Mouse (Mus musculus): ENCODE measurements around the gene Mfsd12. TPM values are rescaled to one million over a fixed set of nuclear protein-coding genes. Genes with fewer than 3 reads are reported as not detected.

Gene Mfsd12
- polyA plus RNA-seq, 1 experiment: 21.7 TPM

DNA sequence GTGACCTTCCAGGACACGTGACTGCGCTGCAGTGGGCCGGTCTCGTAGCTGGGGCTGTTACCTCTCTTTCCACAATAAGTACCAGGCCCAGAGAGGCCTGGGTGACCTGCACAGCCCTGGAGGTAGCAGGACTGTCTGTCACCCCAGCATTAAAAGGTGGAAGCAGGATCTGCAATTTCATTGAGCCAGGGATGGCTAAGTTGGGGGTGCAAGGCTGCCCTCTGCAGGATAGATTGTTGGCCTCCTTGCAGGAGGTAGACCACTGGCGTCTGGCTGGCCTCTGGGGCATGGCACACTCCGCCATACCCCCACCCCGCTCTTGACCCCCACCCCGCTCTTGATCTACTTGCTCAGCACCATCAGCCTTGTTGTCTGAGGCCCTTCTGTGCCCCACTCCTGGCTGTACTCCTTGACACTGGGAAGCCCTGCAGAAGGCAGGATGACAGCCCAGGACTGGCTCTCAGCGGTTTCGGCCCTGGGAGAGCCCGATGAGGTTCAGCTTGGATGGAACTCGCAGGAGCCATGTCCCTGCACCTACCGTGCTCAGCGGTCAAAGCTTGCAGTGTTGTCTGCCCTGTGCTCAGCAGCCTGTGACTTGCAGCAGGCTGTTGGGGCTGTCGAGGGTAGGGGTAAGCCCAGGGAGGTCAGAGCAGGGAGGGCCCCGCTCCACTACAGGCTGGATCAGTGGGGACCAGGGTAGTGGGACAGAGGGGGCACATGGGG, 40.8 kb upstream of the Mfsd12 start:
- Histone ChIP-seq H3K4me2 (ENCODE audit: low read depth) (no peak overlapping the region), H3K79me2 (ENCODE audit: control insufficient read depth, insufficient read depth) (peaks cover 2% of the 10 kb centered on the region), H3K27me3 (ENCODE audit: control insufficient read depth, insufficient read depth, insufficient read length) (no peaks in the 10 kb centered on the region), H3K36me3 (ENCODE audit: control insufficient read depth, insufficient read depth) (no peaks in the 10 kb centered on the region), H3K4me3 (no peak overlapping the region), H3ac (ENCODE audit: control insufficient read depth, insufficient read length) (no peak overlapping the region)
- TF ChIP-seq TCF12 (IDR thresholded peaks at IDR 0.05; ENCODE audit: insufficient read depth, poor library complexity, severe bottlenecking) (no peak), POLR2AphosphoS2 (IDR thresholded peaks at IDR 0.05; ENCODE audit: insufficient read length, low read depth) (no peak), CEBPB (IDR thresholded peaks at IDR 0.05; ENCODE audit: insufficient read depth, poor library complexity, severe bottlenecking) (no peak), MYOG (IDR thresholded peaks at IDR 0.05; ENCODE audit: control insufficient read depth in 1 of 3, insufficient read depth in 1 of 3, insufficient read length in 2 of 3, low read depth in 2 of 3) (no peak)

DNA sequence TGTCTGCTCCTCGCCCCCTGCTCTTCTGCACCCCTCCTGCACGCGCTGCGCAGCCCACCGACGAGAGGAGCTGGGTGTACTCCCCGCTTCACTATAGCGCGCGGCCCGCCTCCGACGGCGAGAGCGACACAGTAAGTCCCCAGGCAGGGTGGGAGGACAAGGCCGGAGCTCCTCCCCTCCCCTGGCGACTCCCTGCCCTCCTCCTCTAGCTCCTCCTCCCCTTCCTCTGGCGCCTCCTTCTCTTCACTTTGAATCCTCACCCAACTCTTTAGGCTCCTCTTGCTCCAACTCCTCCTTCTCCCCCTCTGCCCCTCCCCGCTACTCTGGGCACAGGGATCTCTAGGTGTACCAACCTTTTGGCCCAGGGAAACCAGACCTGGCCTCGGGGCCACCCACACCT, 40.0 kb upstream of the Mfsd12 start:
- no peaks in the 10 kb centered on the region for H3K27me3 ChIP-seq (ENCODE audit: control insufficient read depth, insufficient read depth, insufficient read length)
- no peaks in the 10 kb centered on the region for H3K36me3 ChIP-seq (ENCODE audit: control insufficient read depth, insufficient read depth)

DNA sequence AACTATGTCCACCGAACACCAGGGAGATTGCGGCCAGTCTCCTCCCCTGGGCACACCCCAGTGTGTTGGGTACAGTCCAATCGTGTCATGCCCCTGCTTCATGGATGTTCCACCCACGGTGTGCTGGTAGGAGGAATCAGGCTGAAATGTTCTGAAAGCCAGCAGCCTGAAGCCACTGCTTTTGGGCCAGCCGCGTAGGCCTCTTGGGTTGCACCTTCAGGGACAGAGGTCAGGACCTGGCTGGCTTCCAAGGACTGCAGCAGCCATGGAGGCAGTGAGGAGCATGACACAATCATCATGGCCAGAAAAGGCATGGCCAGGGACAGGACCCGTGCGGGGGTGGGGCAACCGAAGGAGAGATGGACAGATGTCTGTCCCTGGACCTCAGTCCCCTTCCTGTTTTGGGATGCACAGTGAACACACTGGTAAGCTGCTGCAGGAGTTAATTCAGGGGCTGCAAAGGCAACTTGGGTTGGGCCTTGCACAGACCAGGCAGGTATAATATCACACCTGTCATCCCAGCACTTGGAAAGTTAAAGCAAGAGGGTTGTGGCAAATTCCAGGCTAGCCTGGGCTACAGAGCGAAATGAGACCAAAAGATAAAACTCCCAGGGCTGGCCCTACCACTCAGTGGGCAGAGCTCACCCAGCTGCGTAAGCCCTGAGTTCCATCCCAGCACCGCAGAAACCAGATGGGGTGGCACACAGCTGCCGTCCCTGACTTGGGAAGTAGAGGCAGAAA, 38.5 kb upstream of the Mfsd12 start:
- H3K4me2 ChIP-seq (ENCODE audit: low read depth): peak overlapping the region; percentile 100
- H3K4me3 ChIP-seq: peak overlapping the region; percentile 69
- TF ChIP-seq REST (IDR thresholded peaks at IDR 0.05; ENCODE audit: insufficient read depth, insufficient read length) (no peak), E2F4 (IDR thresholded peaks at IDR 0.05; ENCODE audit: insufficient read depth) (no peak), POLR2A (IDR thresholded peaks at IDR 0.05; ENCODE audit: insufficient read length, low read depth) (no peak), CEBPB (IDR thresholded peaks at IDR 0.05; ENCODE audit: insufficient read depth, poor library complexity, severe bottlenecking) (no peak), MAX (IDR thresholded peaks at IDR 0.05; ENCODE audit: low read depth) (no peak), POLR2AphosphoS2 (IDR thresholded peaks at IDR 0.05; ENCODE audit: insufficient read length, low read depth) (no peak), USF1 (IDR thresholded peaks at IDR 0.05; ENCODE audit: low read depth) (no peak), MYOG (IDR thresholded peaks at IDR 0.05; ENCODE audit: control insufficient read depth in 1 of 3, insufficient read depth in 1 of 3, insufficient read length in 2 of 3, low read depth in 2 of 3) (no peak), MYOD1 (IDR thresholded peaks at IDR 0.05; ENCODE audit: control insufficient read depth in 1 of 3, insufficient read length in 2 of 3, low read depth in 2 of 3) (no peak), TCF12 (IDR thresholded peaks at IDR 0.05; ENCODE audit: insufficient read depth, poor library complexity, severe bottlenecking) (no peak), TCF3 (IDR thresholded peaks at IDR 0.05; ENCODE audit: insufficient read length, low read depth) (no peak), SRF (IDR thresholded peaks at IDR 0.05; ENCODE audit: control insufficient read depth, insufficient read length, low read depth) (no peak)
- H3ac ChIP-seq (ENCODE audit: control insufficient read depth, insufficient read length): no peak overlapping the region
- peaks cover 19% of the 10 kb centered on the region for H3K79me2 ChIP-seq (ENCODE audit: control insufficient read depth, insufficient read depth)
- no peaks in the 10 kb centered on the region for H3K36me3 ChIP-seq (ENCODE audit: control insufficient read depth, insufficient read depth)
- H3K27me3 ChIP-seq (ENCODE audit: control insufficient read depth, insufficient read depth, insufficient read length): no peaks in the 10 kb centered on the region

More for the DNA sequence above, 40.0 kb upstream of the Mfsd12 start:
- no peak overlapping the region for H3K4me2 ChIP-seq (ENCODE audit: low read depth)
- TF ChIP-seq TCF3 (IDR thresholded peaks at IDR 0.05; ENCODE audit: insufficient read length, low read depth): no peak
- TF ChIP-seq MYOG (IDR thresholded peaks at IDR 0.05; ENCODE audit: control insufficient read depth in 1 of 3, insufficient read depth in 1 of 3, insufficient read length in 2 of 3, low read depth in 2 of 3): no peak
- peaks cover 10% of the 10 kb centered on the region for H3K79me2 ChIP-seq (ENCODE audit: control insufficient read depth, insufficient read depth)
- no peak overlapping the region for H3ac ChIP-seq (ENCODE audit: control insufficient read depth, insufficient read length)
- no peak overlapping the region for H3K4me3 ChIP-seq

DNA sequence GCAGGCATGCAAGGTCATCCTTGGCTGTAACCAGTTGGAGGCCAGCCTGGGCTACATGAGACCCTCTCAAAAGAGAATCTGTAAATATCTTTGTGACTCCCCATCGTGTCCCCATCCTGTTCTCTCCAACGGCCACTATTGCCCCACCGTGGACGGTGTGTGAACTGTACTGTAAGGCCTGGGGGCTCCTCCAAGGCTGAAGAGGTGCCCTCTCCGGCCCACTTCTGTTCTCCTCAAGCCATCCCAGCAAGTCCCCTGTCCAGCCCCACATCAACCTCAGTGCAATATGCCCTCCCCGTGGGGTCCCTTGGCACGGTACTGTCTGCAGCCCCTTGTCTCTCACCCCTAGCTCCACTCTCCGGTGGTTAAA, 38.0 kb upstream of the Mfsd12 start:
- Histone ChIP-seq H3K36me3 (ENCODE audit: control insufficient read depth, insufficient read depth) (no peaks in the 10 kb centered on the region), H3K4me2 (ENCODE audit: low read depth) (peak overlapping the region; percentile 100), H3ac (ENCODE audit: control insufficient read depth, insufficient read length) (no peak overlapping the region), H3K27me3 (ENCODE audit: control insufficient read depth, insufficient read depth, insufficient read length) (no peaks in the 10 kb centered on the region), H3K79me2 (ENCODE audit: control insufficient read depth, insufficient read depth) (peaks cover 19% of the 10 kb centered on the region), H3K4me3 (peak overlapping the region; percentile 69)
- TF ChIP-seq SRF (IDR thresholded peaks at IDR 0.05; ENCODE audit: control insufficient read depth, insufficient read length, low read depth): no peak
- no peak for TF ChIP-seq MYOG (IDR thresholded peaks at IDR 0.05; ENCODE audit: control insufficient read depth in 1 of 3, insufficient read depth in 1 of 3, insufficient read length in 2 of 3, low read depth in 2 of 3)
- no peak for TF ChIP-seq MAX (IDR thresholded peaks at IDR 0.05; ENCODE audit: low read depth)
- TF ChIP-seq E2F4 (IDR thresholded peaks at IDR 0.05; ENCODE audit: insufficient read depth): no peak
- TF ChIP-seq POLR2A (IDR thresholded peaks at IDR 0.05; ENCODE audit: insufficient read length, low read depth): no peak
- no peak for TF ChIP-seq MYOD1 (IDR thresholded peaks at IDR 0.05; ENCODE audit: control insufficient read depth in 1 of 3, insufficient read length in 2 of 3, low read depth in 2 of 3)
- TF ChIP-seq REST (IDR thresholded peaks at IDR 0.05; ENCODE audit: insufficient read depth, insufficient read length): no peak
- no peak for TF ChIP-seq POLR2AphosphoS2 (IDR thresholded peaks at IDR 0.05; ENCODE audit: insufficient read length, low read depth)
- no peak for TF ChIP-seq USF1 (IDR thresholded peaks at IDR 0.05; ENCODE audit: low read depth)
- TF ChIP-seq TCF3 (IDR thresholded peaks at IDR 0.05; ENCODE audit: insufficient read length, low read depth): no peak
- no peak for TF ChIP-seq CEBPB (IDR thresholded peaks at IDR 0.05; ENCODE audit: insufficient read depth, poor library complexity, severe bottlenecking)
- TF ChIP-seq TCF12 (IDR thresholded peaks at IDR 0.05; ENCODE audit: insufficient read depth, poor library complexity, severe bottlenecking): no peak
